Mouse (Mus musculus) liver, postnatal 0 days (tissue): ENCODE data around the gene Myo3b. TPM values are rescaled to one million over a fixed set of nuclear protein-coding genes. Genes with fewer than 3 reads are reported as not detected.

Source experiments
- ATAC-seq: fragments of 200-750 bp; cut with Nextera tagmentation; 2 replicates; pipeline ENCODE4 v1.8.0; 2017; ENCODE audit warnings: mild to moderate bottlenecking, moderate library complexity
- DNase-seq: peaks from one replicate; pipeline ENCODE4 v3.0.0-alpha.2; 2016
- H3K27ac ChIP-seq: fragments of 300-500 bp; sonication (generic); 2 replicates; pipeline ENCODE4 v1.5.1; 2014; ENCODE audit warnings: antibody characterized with exemption, moderate library complexity, mild to moderate bottlenecking, low read depth
- H3K27me3 ChIP-seq: fragments of 300-500 bp; sonication (generic); 2 replicates; pipeline ENCODE4 v1.6.1; 2014; ENCODE audit warnings: low read length, control low read depth, mixed read lengths; ENCODE audit not compliant: insufficient read depth
- H3K36me3 ChIP-seq: fragments of 300-500 bp; sonication (generic); replicated peaks from 2 replicates; pipeline ENCODE4 v1.6.1; 2014; ENCODE audit warnings: mild to moderate bottlenecking, control low read depth, low read length, moderate library complexity, mixed read lengths; ENCODE audit not compliant: insufficient read depth
- H3K4me1 ChIP-seq: fragments of 300-500 bp; sonication (generic); 2 replicates; pipeline ENCODE4 v1.6.1; 2014; ENCODE audit warnings: antibody characterized with exemption, mild to moderate bottlenecking, control low read depth; ENCODE audit not compliant: insufficient read depth
- H3K4me2 ChIP-seq: fragments of 300-500 bp; sonication (generic); 2 replicates; pipeline ENCODE4 v1.6.1; 2014; ENCODE audit warnings: low read depth, mild to moderate bottlenecking, low read length, moderate library complexity, mixed read lengths
- H3K4me3 ChIP-seq: fragments of 300-500 bp; sonication (generic); 2 replicates; pipeline ENCODE4 v1.5.1; 2014; ENCODE audit warnings: low read depth, low read length
- H3K9ac ChIP-seq: fragments of 300-500 bp; sonication (generic); replicated peaks from 2 replicates; pipeline ENCODE4 v1.6.1; 2014; ENCODE audit warnings: mild to moderate bottlenecking, moderate library complexity
- H3K9me3 ChIP-seq: fragments of 300-500 bp; sonication (generic); 2 replicates; pipeline ENCODE4 v1.6.1; 2016; ENCODE audit warnings: mild to moderate bottlenecking, control low read depth, low read length, mixed read lengths
- CTCF ChIP-seq: sonication (generic); IDR thresholded peaks from 2 replicates; pipeline ENCODE4 v1.5.1; 2016; ENCODE audit warnings: antibody characterized with exemption, low read depth
- EP300 ChIP-seq: IDR thresholded peaks from 2 replicates; pipeline ENCODE4 v1.6.1; 2016; ENCODE audit warnings: antibody characterized with exemption, low read depth, mild to moderate bottlenecking
- WGBS: fragments of 180-500 bp; shearing (Covaris S2); extraction: QIAGEN DNeasy Blood & Tissue Kit; methylation state at CpG from one replicate; pipeline ENCODE4 v1.1.7; 2014; ENCODE audit not compliant: insufficient replicate concordance; 5-methylcytosine and 5-hydroxymethylcytosine counted together
- polyA plus RNA-seq: library from polyadenylated mRNA; unstranded; fragments of >200 nt; fragmentation: Nextera tagmentation; extraction: Ambion mirVana; gene quantifications from 2 replicates; pipeline ENCODE4 v1.2.1, GENCODE M21; 2015

Myo3b gene
- polyA plus RNA-seq, 1 experiment from 2014 or later, result not detected

DNA sequence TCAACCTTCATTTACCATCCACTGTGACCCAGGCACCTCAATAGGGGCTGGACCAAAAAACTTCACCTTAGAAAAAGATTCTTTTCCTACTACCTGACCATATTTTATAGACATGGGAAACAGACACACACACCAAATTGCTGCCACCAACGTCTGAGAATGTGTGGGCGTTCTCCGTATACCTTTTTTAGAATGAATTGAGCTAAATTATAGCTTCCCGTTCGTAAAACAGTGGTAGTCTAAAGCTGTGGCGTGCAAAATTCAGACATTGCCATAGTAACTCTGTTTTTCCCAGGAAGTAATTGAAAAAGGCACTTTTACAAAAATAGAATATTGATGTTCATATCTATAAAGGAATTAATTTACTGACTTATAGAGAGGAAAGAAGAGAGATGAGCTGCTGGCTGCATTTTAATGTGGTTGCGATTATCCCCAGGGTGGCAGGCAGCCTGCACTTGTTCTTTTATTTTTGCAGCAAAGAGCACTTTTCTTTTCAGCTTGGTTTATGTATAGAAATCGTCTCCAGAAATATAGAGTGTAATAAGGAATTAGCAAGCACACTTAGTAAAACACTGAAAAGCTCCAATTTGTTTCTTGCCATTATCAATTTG, 116.4 kb downstream of the Myo3b start:
- H3K4me2 ChIP-seq, result no peak overlapping the region
- DNase-seq (no peak), ATAC-seq (no peak)
- H3K9me3 ChIP-seq, result no peaks in the 10 kb centered on the region
- no peaks in the 10 kb centered on the region for H3K4me1 ChIP-seq
- WGBS, result 82% methylated on average over 8 of the region's 8 CpGs
- no peak for TF ChIP-seq EP300
- no peak for TF ChIP-seq CTCF
- H3K27me3 ChIP-seq, result no peaks in the 10 kb centered on the region
- no peaks in the 10 kb centered on the region for H3K36me3 ChIP-seq
- H3K4me3 ChIP-seq, result no peak overlapping the region
- H3K27ac ChIP-seq, result no peak overlapping the region
- H3K9ac ChIP-seq, result no peak overlapping the region

GRCm38 (mm10) chr2:70159543-70159942, 120.6 kb downstream of the Myo3b start:
- H3K9ac ChIP-seq, result no peak overlapping the region
- H3K4me3 ChIP-seq, result no peak overlapping the region
- TF ChIP-seq EP300 (no peak), CTCF (no peak)

DNA sequence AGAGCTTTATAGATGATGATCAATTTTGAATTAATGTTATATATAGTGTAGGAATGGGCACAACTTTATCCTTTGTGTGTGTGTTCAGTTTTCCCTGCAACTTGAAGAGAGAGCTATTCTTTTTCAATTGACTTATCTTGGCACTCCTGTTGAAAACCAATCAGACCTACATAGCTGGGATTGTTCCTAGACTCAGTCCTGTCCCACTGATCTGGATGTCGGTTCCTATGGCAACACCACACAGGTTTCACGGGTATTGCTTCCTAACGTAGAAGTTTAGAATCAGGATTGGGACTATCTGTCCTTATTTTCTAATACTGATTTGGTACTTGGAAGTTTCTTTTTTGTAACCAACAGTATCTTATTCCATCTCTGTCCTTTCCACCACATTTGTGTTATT, 127.3 kb downstream of the Myo3b start:
- no peak for DNase-seq
- Histone ChIP-seq H3K4me3 (no peak overlapping the region), H3K4me1 (no peaks in the 10 kb centered on the region), H3K36me3 (no peaks in the 10 kb centered on the region), H3K27me3 (no peaks in the 10 kb centered on the region), H3K9ac (no peak overlapping the region), H3K27ac (no peak overlapping the region), H3K4me2 (no peak overlapping the region), H3K9me3 (no peaks in the 10 kb centered on the region)
- TF ChIP-seq EP300, result no peak
- no peak for TF ChIP-seq CTCF
- no peak for ATAC-seq
- WGBS, result 66% methylated on average over 3 of the region's 3 CpGs

More at GRCm38 (mm10) chr2:70159543-70159942, 120.6 kb downstream of the Myo3b start:
- Histone ChIP-seq H3K4me2 (no peak overlapping the region), H3K9me3 (no peaks in the 10 kb centered on the region), H3K36me3 (no peaks in the 10 kb centered on the region), H3K4me1 (no peaks in the 10 kb centered on the region), H3K27me3 (no peaks in the 10 kb centered on the region), H3K27ac (no peak overlapping the region)
- 49% methylated on average over 8 of the region's 8 CpGs for WGBS
- DNase-seq, result no peak
- ATAC-seq, result no peak

GRCm38 (mm10) chr2:70167944-70168935, 129.3 kb downstream of the Myo3b start:
- DNase-seq (no peak), ATAC-seq (no peak)
- H3K4me2 ChIP-seq, result no peak overlapping the region
- H3K36me3 ChIP-seq, result no peaks in the 10 kb centered on the region
- no peak overlapping the region for H3K27ac ChIP-seq
- H3K4me1 ChIP-seq, result no peaks in the 10 kb centered on the region
- no peaks in the 10 kb centered on the region for H3K9me3 ChIP-seq
- TF ChIP-seq EP300 (no peak), CTCF (no peak)
- H3K9ac ChIP-seq, result no peak overlapping the region
- WGBS, result 60% methylated on average over 17 of the region's 17 CpGs
- no peak overlapping the region for H3K4me3 ChIP-seq
- H3K27me3 ChIP-seq, result no peaks in the 10 kb centered on the region

DNA sequence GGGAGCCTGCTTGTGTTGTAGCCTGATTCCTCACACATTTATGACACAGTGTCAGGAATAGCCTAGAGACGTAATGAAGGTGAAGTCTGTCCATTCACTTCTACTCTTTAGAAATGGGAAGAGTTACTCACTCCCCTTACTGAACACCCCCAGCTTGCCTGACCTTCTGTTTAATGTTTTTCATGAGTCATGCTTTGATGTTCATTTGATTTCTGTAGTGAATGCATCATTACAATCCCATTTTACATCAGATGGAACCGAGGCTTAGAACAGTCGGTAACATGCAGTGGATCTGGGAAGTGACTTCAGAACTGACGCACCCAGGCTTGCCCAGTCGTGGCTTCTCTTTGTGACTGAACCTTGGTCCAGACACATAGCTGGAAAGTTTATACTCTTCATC, 131.5 kb downstream of the Myo3b start:
- Histone ChIP-seq H3K9me3 (no peaks in the 10 kb centered on the region), H3K36me3 (no peaks in the 10 kb centered on the region), H3K4me1 (no peaks in the 10 kb centered on the region), H3K27ac (no peak overlapping the region), H3K4me2 (no peak overlapping the region), H3K9ac (no peak overlapping the region), H3K27me3 (no peaks in the 10 kb centered on the region), H3K4me3 (no peak overlapping the region)
- TF ChIP-seq EP300 (no peak), CTCF (no peak)
- ATAC-seq (no peak), DNase-seq (no peak)
- 83% methylated on average over 5 of the region's 5 CpGs for WGBS

- no peak overlapping the region for H3K27ac ChIP-seq
- no peaks in the 10 kb centered on the region for H3K27me3 ChIP-seq
- no peaks in the 10 kb centered on the region for H3K36me3 ChIP-seq
- H3K4me2 ChIP-seq, result no peak overlapping the region
- no peaks in the 10 kb centered on the region for H3K4me1 ChIP-seq
- H3K9ac ChIP-seq, result no peak overlapping the region
- no peaks in the 10 kb centered on the region for H3K9me3 ChIP-seq
- no peak overlapping the region for H3K4me3 ChIP-seq
- no peak for ATAC-seq
- DNase-seq, result no peak
- WGBS, result 69% methylated on average over 6 of the region's 6 CpGs
- TF ChIP-seq CTCF, result no peak
- no peak for TF ChIP-seq EP300
Observed at GRCm38 (mm10) chr2:70176823-70177708, 138.1 kb downstream of the Myo3b start.
